22 mouse cellular contexts compared by ENCODE assay signal in genomic region chr9:49192776-49193175, GRCm38 (mm10). TPM values are rescaled to one million over a fixed set of nuclear protein-coding genes. Genes with fewer than 3 reads are reported as not detected.
"Had no signal": no experiment of that assay in that cellular context is flagged by ENCODE, and none has a peak within 500 bp of the region (broad histone marks: within the 10 kb centered on the region; RNA-seq: fewer than 3 reads in every experiment).

No protein-coding gene starts in this region.

- H3K4me3 ChIP-seq: lung, embryonic 15.5 days; megakaryocyte, embryonic 14.5 days; midbrain, embryonic 13.5 days; midbrain, embryonic 15.5 days; neural tube, embryonic 12.5 days; stomach, embryonic 15.5 days had no signal

- H3K4me2 ChIP-seq: lung, embryonic 15.5 days; midbrain, embryonic 11.5 days; midbrain, embryonic 13.5 days; midbrain, embryonic 15.5 days; neural tube, embryonic 12.5 days; stomach, embryonic 15.5 days had no signal

- H3K4me1 ChIP-seq: lung, embryonic 15.5 days; megakaryocyte, embryonic 14.5 days; midbrain, embryonic 13.5 days; midbrain, embryonic 15.5 days; neural tube, embryonic 12.5 days; stomach, embryonic 15.5 days had no signal

- ATAC-seq: lung, postnatal 0 days; midbrain, embryonic 13.5 days; midbrain, embryonic 15.5 days had no signal

- H3K27ac ChIP-seq: lung, embryonic 15.5 days; macrophage; midbrain, embryonic 13.5 days; midbrain, embryonic 15.5 days; neural tube, embryonic 12.5 days; stomach, embryonic 15.5 days; stomach, postnatal 0 days had no signal

- H3K36me3 ChIP-seq: lung, embryonic 15.5 days; midbrain, embryonic 13.5 days; midbrain, embryonic 15.5 days; neural tube, embryonic 12.5 days; stomach, embryonic 15.5 days had no signal

- H3K9ac ChIP-seq: lung, embryonic 15.5 days; midbrain, embryonic 13.5 days; midbrain, embryonic 15.5 days; neural tube, embryonic 12.5 days; stomach, embryonic 15.5 days had no signal

- H3K9me3 ChIP-seq: lung, embryonic 15.5 days; megakaryocyte, embryonic 14.5 days; midbrain, embryonic 13.5 days; midbrain, embryonic 15.5 days; neural tube, embryonic 12.5 days; stomach, embryonic 15.5 days had no signal

- H3K27me3 ChIP-seq: lung, embryonic 15.5 days; midbrain, embryonic 13.5 days; midbrain, embryonic 15.5 days; neural tube, embryonic 12.5 days; stomach, embryonic 15.5 days had no signal

- DNase-seq: lung, adult 2 months; lung, postnatal 14 days; lung, postnatal 36 days; right cerebral cortex, postnatal 14 days; thymus, adult 2 months; thymus, postnatal 25 days; thymus, postnatal 4 days had no signal

RNA-seq across cellular contexts. Expression of gene Gm4894, which starts 57.6 kb away (rescaled TPM):
- polyA plus RNA-seq: lung, adult 2 months; lung, embryonic 15.5 days; lung, postnatal 0 days; macrophage; midbrain, embryonic 11.5 days; midbrain, embryonic 13.5 days; midbrain, embryonic 15.5 days; midbrain, postnatal 0 days; neural tube, embryonic 12.5 days; neural tube, embryonic 14.5 days; spleen, adult 2 months; stomach, embryonic 15.5 days; stomach, postnatal 0 days; testis, adult 2 months; urinary bladder, adult 2 months had no signal
